Mouse (Mus musculus) gastrocnemius, postnatal 25 days (tissue): ENCODE measurements around the gene Heyl. TPM values are rescaled to one million over a fixed set of nuclear protein-coding genes. Genes with fewer than 3 reads are reported as not detected.
A peak's percentile ranks its signal among the peaks of the same experiment; 100 is the strongest.
"Not testable (repeated sequence)": the region's sequence is repeated elsewhere in the genome, so short reads cannot be mapped to it uniquely, and the experiment has no call there.

Source experiments
- DNase-seq: peaks from one replicate; pipeline ENCODE4 v3.0.0; 2022
- total RNA-seq, 2 experiments: library from RNA; stranded (reverse); gene quantifications; 1 replicate in 1 of 2; 2 replicates in 1 of 2; pipeline ENCODE4 v1.2.3; 2021

Gene Heyl
- total RNA-seq, 2 experiments from 2014 or later = 6.7 to 7.4 TPM

DNA sequence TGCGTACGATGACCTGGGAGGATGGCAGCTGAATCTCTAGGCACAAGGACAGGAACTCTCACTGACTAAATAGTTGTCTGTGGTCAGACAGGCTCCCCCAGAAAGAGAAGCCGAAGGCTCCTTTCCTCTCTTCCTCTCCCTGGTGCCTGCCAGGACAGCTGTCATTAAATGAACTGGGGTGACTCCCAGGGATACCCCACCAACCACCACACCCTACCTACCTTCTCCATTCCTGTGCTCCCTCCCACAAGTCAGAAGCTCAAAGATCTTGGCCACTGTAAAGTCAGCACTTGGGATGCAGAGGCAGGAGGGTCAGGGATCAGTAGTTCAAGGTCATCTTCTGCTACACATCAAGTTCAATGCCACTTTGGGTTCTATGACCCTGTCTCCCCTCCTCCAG lies 515 bp upstream of the Heyl start:
- DNase-seq = no peak

- DNase-seq = no peak
Measured at GRCm38 (mm10) chr4:123235835-123236430, 2.6 kb downstream of the Heyl start.

GRCm38 (mm10) chr4:123236431-123237031 lies 3.2 kb downstream of the Heyl start:
- DNase-seq = no peak

- DNase-seq = peak; percentile 62
Measured at GRCm38 (mm10) chr4:123237386-123238266, 4.3 kb downstream of the Heyl start.

DNA sequence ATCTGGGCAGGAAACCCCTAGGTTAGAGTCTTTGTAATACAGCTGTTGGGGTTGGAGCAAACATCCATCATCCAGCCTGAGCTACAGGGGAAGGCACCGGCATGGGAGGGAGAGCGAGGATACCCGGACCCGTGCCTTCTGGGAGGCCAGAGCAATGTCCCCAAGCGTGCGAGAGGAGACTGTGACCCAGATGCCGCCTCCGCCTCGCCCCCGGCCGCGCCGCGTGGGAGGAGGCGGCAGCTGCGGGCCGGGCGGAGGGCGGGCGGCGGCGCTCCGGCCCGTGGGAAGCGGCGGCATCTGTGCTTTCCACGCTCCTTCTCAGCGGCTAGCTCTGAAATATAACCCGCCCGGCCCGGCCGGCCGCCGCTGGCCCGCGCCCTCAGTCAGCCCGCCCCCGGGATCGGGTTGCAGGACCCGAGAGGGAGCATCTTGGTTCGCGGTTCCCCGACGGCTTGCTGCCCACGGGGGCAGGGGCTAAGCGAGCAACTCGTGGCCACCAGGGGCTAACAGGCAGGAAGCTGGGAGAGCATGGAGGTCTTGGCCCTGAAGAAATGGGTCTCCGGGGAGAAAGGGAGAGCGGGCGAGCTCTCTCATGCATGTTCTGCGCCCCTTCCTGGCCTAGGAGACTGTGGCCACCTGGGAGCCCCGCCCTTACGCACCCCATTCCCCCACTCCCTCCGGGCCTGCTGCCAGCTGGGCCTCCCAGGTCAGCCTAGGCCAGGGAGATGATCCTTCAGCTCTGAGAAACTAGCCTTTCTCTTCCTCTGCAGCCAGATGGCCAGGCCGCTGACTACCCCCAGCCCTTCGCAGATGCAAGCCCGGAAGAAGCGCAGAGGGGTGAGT lies 6.2 kb downstream of the Heyl start:
- peak; percentile 89 for DNase-seq

- DNase-seq = no peak
Measured at GRCm38 (mm10) chr4:123246221-123246620, 12.9 kb downstream of the Heyl start.

GRCm38 (mm10) chr4:123246651-123247050 lies 13.3 kb downstream of the Heyl start:
- no peak for DNase-seq

DNA sequence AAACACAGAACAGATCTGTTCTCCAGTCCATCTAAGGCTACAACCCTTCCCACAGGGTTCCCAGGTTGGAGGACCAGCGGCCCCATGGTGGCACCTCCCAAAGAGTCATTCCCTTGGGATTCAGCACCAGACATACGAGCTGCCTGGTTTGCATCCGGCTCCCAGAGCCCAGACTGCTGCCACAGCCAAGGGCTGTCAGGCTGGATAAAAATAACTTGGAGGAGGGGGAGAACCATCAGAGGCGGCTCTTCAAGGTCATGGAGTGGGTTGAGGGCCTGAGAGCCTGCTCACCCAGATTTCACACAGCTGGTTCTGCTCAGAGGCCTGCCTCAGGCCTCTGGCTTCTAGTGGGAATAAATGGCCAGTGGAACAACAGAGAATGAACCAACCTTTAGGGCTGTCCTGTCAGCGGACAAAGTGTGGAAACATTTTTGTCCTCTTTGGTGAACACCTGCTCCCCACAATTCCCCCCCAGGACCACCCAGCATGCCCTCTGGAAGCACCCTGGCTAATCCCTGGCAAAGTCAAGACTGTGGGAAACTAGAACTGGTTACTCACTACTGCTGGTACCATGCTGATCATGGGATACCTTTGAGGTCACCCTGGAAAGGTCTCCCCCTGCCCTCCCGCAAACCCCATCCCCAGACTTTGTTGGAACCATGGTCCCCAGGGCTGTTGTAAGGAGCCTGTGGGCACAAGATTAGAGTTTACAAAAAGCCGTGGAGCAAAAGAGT lies 14.0 kb downstream of the Heyl start:
- DNase-seq = peak; percentile 68

DNA sequence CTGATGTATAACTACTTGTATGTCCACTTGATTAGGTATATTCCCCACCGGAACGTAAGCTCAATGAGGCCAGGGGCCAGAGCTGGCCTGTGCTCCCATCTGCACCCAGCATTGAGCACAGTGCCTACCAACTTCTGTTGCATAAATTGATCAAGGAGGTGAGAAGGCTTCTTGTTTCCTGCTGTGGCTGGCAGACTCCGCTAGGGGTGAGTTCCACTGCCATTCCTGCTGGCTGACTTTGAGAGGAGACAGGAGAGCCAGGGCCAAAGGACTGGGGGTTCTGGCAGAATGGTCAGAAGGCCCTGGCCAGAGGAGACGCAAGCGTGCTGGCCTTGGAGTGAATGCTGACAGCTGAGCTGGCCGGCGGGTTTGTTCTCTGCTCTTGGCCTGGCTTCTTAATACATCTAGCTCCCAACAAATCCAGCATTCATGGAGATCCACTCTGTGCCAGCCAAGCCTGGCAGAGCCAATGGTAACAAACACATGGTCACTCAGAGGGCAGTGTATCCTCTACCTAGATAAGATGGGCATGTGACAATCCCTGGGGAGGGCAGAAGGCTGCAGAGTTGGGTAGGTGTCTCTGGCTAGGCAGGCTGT lies 15.7 kb downstream of the Heyl start:
- DNase-seq = peak; percentile 91

DNA sequence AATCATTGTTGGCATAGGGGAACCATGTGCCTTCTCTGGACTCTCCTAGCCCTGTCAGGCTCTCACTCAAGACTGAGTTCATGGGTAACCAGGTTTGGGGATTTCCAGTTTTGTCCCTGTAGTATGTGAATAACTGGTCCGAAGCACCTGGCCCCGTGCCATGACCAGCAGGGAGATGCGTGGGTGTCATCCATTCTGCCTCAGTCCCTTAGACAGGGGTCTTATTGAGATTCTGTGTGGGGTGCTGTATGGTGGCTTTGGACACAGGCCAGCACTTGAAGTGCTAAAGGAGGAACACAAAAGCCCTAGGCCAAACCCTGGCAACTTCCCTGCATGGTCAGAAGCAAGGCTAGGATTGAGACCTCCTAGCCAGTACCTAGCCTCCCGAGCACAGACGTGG lies 18.9 kb downstream of the Heyl start:
- DNase-seq = no peak

DNA sequence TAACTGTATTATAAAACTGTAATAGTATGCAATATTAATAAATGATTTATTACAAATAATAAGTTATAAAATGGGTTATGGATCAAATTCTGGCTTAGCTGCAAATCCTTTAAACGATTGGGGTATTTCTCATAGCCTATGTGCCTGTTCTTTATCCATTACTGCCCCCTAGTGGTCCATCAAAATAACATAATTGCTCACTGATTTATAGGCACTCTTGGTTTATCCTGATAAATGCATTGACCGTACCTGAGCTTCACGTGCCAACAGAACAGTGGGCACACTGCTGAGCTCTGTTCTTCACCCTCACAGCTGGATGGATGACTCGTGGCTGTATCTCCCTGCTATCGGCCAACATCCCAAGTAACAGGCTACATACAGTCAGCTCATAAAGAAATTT lies 21.3 kb downstream of the Heyl start:
- DNase-seq = no peak

- no peak for DNase-seq
Measured at GRCm38 (mm10) chr4:123260071-123260746, 26.9 kb downstream of the Heyl start.

- DNase-seq = no peak
Measured at GRCm38 (mm10) chr4:123261721-123262401, 28.5 kb downstream of the Heyl start, which contains the start of gene Pabpc4. Gene Pabpc4, plus strand, starts transcription at chr4:123262351.

GRCm38 (mm10) chr4:123271063-123271462 lies 37.7 kb downstream of the Heyl start:
- no peak for DNase-seq

DNA sequence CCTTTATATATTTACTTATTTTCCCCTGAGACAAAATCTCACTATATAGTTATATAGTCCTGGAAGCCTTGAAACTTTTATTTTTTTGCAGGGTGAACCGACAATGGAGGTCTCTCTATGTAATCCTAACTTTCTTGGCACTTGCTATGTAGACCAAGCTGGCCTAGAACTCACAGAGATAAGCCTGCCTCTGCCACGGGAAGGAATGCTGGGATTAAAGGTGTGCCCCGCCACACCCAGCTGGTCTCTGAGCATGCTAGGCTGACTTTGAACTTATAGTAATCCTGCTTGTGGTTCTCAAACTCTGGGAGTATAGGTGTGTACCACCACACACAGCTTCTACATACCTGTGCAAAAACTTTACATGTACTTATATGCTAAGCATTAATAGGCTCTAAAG lies 46.8 kb downstream of the Heyl start:
- DNase-seq = no peak

DNA sequence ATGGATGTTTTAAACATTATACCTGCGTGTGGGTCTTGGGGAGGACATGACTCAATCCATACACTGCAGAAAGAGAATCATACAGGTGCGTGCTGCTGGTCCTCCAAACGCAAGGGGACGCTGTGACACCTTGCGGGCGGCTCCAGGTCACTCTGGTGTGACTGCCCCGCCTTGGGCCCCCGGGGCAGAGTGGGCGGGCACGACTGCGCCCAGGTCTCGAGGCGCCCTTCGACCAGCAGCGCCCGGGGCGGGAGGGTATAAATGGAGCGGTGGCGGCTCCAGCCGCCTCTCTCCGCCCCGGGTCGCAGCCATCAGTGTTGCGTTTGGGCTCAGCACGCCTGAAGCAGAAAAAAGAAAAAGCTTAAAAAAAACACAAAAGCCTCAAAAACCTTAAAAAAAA lies 49.1 kb downstream of the Heyl start:
- DNase-seq = peak; percentile 93

GRCm38 (mm10) chr4:123282915-123283674 lies 49.7 kb downstream of the Heyl start:
- peak; percentile 73 for DNase-seq

GRCm38 (mm10) chr4:123283675-123284064 lies 50.3 kb downstream of the Heyl start:
- not testable (repeated sequence) for DNase-seq
